Mouse (Mus musculus): Measurements from ENCODE around the gene 2010315B03Rik. TPM values are rescaled to one million over a fixed set of nuclear protein-coding genes. Genes with fewer than 3 reads are reported as not detected.

2010315B03Rik gene
- polyA plus RNA-seq (2014; fragmentation: Illumina TruSeq; extraction: RNeasy Lipid Tissue Mini Kit (QIAGEN cat#74804); ENCODE audit: insufficient read depth, low read depth, low replicate concordance): 9.8 TPM

GRCm38 (mm10) chr9:124312171-124313142 lies at the start of gene 2010315B03Rik:
TSS of gene 2010315B03Rik (minus strand) at chr9:124312696.

Other genes with a start within 250 kb of the 2010315B03Rik start
- 14.0 TPM for gene Ccr2, start 210.7 kb downstream of the 2010315B03Rik start, polyA plus RNA-seq (2014; fragmentation: Illumina TruSeq; extraction: RNeasy Lipid Tissue Mini Kit (QIAGEN cat#74804); ENCODE audit: insufficient read depth, low read depth, low replicate concordance)
- 3.4 TPM for gene Ccr5, start 191.2 kb downstream of the 2010315B03Rik start, polyA plus RNA-seq (2014; fragmentation: Illumina TruSeq; extraction: RNeasy Lipid Tissue Mini Kit (QIAGEN cat#74804); ENCODE audit: insufficient read depth, low read depth, low replicate concordance)
- 47.3 TPM for gene Ppp2r3d, start 164.2 kb upstream of the 2010315B03Rik start, polyA plus RNA-seq (2014; fragmentation: Illumina TruSeq; extraction: RNeasy Lipid Tissue Mini Kit (QIAGEN cat#74804); ENCODE audit: insufficient read depth, low read depth, low replicate concordance)
- gene Gm21836, start 181.1 kb upstream of the 2010315B03Rik start, polyA plus RNA-seq (2014; fragmentation: Illumina TruSeq; extraction: RNeasy Lipid Tissue Mini Kit (QIAGEN cat#74804); ENCODE audit: insufficient read depth, low read depth, low replicate concordance): not detected